Mouse (Mus musculus): ENCODE data around the gene Crtc2. TPM values are rescaled to one million over a fixed set of nuclear protein-coding genes. Genes with fewer than 3 reads are reported as not detected.

Gene Crtc2
- polyA plus RNA-seq, 1 experiment from 2014 or later = 21.1 TPM

DNA sequence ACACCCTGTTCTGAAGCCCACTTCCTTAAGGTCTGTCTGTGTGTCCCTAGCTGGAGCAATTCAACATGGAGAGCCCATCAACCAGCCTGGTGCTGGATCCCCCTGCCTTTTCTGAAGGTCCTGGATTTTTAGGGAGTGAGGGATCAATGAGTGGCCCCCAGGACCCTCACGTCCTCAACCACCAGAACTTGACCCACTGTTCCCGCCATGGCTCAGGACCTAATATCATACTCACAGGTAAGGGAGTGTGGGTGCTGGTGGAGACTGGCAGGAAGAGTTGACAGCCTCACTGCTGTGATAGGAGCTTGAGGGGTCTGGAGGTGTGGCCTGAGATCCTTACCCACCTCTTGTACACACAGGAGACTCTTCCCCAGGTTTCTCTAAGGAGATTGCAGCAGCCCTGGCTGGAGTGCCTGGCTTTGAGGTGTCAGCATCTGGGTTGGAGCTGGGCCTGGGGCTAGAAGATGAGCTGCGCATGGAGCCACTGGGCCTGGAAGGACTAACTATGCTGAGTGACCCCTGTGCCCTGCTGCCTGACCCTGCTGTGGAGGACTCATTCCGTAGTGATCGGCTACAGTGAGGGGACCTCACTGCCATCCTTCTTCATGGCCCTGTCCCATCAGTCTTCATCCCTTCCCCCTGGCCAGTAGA, 9.3 kb downstream of the Crtc2 start:
- no peaks in the 10 kb centered on the region for H3K9me3 ChIP-seq
- no peak for ATAC-seq (replicated peaks)
- no peaks in the 10 kb centered on the region for H3K27me3 ChIP-seq
- no peak overlapping the region for H3K9ac ChIP-seq (replicated peaks)
- WGBS = 93% methylated on average over 5 of the region's 5 CpGs
- H3K27ac ChIP-seq (replicated peaks) = no peak overlapping the region
- H3K4me1 ChIP-seq = peaks cover 12% of the 10 kb centered on the region; the same call in 1 of the 2 replicates
- H3K4me3 ChIP-seq = no peak overlapping the region
- peaks cover 54% of the 10 kb centered on the region for H3K36me3 ChIP-seq
- no peak overlapping the region for H3K4me2 ChIP-seq (replicated peaks)

GRCm38 (mm10) chr3:90264687-90265033, 10.7 kb downstream of the Crtc2 start:
- Histone ChIP-seq H3K4me1 (peaks cover 12% of the 10 kb centered on the region; the same call in 1 of the 2 replicates), H3K27me3 (no peaks in the 10 kb centered on the region), H3K9me3 (no peaks in the 10 kb centered on the region), H3K4me3 (peak overlapping the region; percentile 96), H3K9ac (replicated peaks) (peak overlapping the region; percentile 89), H3K4me2 (replicated peaks) (peak overlapping the region; percentile 99), H3K27ac (replicated peaks) (peak overlapping the region; percentile 93), H3K36me3 (peaks cover 42% of the 10 kb centered on the region)
- no peak for ATAC-seq (replicated peaks)
- 35% methylated on average over 10 of the region's 10 CpGs for WGBS

- under 1% methylated on average over 75 of the region's 87 CpGs for WGBS
- Histone ChIP-seq H3K4me2 (replicated peaks) (peak within 1 kb of the TSS; percentile 99), H3K9ac (replicated peaks) (peak within 1 kb of the TSS; percentile 89), H3K36me3 (peaks cover 36% of the 10 kb centered on the region), H3K4me3 (peak within 1 kb of the TSS; percentile 96), H3K27me3 (no peaks in the 10 kb centered on the region), H3K9me3 (no peaks in the 10 kb centered on the region), H3K4me1 (peaks cover 12% of the 10 kb centered on the region; the same call in 1 of the 2 replicates), H3K27ac (replicated peaks) (peak within 1 kb of the TSS; percentile 93)
- peak; percentile 82 for ATAC-seq (replicated peaks)
Measured at GRCm38 (mm10) chr3:90265034-90265931, 11.3 kb downstream of the Crtc2 start, which contains the start of gene Dennd4b. Dennd4b (plus strand) TSS chr3:90265185.

GRCm38 (mm10) chr3:90265932-90266741, 12.2 kb downstream of the Crtc2 start:
- no peaks in the 10 kb centered on the region for H3K9me3 ChIP-seq
- peaks cover 12% of the 10 kb centered on the region; the same call in 1 of the 2 replicates for H3K4me1 ChIP-seq
- peak overlapping the region; percentile 93 for H3K27ac ChIP-seq (replicated peaks)
- peaks cover 29% of the 10 kb centered on the region for H3K36me3 ChIP-seq
- ATAC-seq (replicated peaks) = peak; percentile 51
- peak overlapping the region; percentile 96 for H3K4me3 ChIP-seq
- H3K4me2 ChIP-seq (replicated peaks) = peak overlapping the region; percentile 99
- WGBS = 28% methylated on average over 16 of the region's 16 CpGs
- no peaks in the 10 kb centered on the region for H3K27me3 ChIP-seq
- H3K9ac ChIP-seq (replicated peaks) = peak overlapping the region; percentile 89

- H3K4me2 ChIP-seq (replicated peaks) = no peak overlapping the region
- H3K9ac ChIP-seq (replicated peaks) = no peak overlapping the region
- no peak for ATAC-seq (replicated peaks)
- H3K27ac ChIP-seq (replicated peaks) = no peak overlapping the region
- no peak overlapping the region for H3K4me3 ChIP-seq
- no peaks in the 10 kb centered on the region for H3K9me3 ChIP-seq
- peaks cover 12% of the 10 kb centered on the region; the same call in 1 of the 2 replicates for H3K4me1 ChIP-seq
- peaks cover 20% of the 10 kb centered on the region for H3K36me3 ChIP-seq
- H3K27me3 ChIP-seq = no peaks in the 10 kb centered on the region
- 89% methylated on average over 20 of the region's 20 CpGs for WGBS
Measured at GRCm38 (mm10) chr3:90266901-90267775, 13.2 kb downstream of the Crtc2 start.

- H3K9me3 ChIP-seq = no peaks in the 10 kb centered on the region
- WGBS = 95% methylated on average over 11 of the region's 11 CpGs
- H3K27me3 ChIP-seq = no peaks in the 10 kb centered on the region
- no peak for ATAC-seq (replicated peaks)
- H3K4me3 ChIP-seq = no peak overlapping the region
- no peak overlapping the region for H3K4me2 ChIP-seq (replicated peaks)
- H3K4me1 ChIP-seq = peaks cover 12% of the 10 kb centered on the region; the same call in 1 of the 2 replicates
- peaks cover 14% of the 10 kb centered on the region for H3K36me3 ChIP-seq
- H3K9ac ChIP-seq (replicated peaks) = no peak overlapping the region
- no peak overlapping the region for H3K27ac ChIP-seq (replicated peaks)
Measured at GRCm38 (mm10) chr3:90268190-90268589, 14.2 kb downstream of the Crtc2 start.

DNA sequence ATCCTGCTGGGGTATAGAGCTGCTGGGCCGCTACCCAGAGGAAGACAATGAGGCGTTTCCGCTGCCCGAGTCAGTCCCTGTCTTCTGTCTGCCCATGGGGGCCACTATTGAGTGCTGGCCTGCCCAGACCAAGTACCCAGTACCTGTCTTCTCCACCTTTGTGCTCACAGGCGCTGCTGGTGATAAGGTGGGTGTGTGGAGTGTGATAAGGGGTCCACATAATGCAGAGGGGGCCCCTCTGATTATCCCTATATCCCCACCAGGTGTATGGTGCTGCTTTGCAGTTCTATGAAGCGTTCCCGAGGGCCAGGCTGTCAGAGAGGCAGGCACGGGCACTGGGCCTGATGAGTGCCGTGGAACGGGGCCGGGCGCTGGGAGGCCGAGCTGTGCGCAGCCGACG, 15.0 kb downstream of the Crtc2 start:
- H3K9me3 ChIP-seq = no peaks in the 10 kb centered on the region
- H3K9ac ChIP-seq (replicated peaks) = no peak overlapping the region
- no peak overlapping the region for H3K4me2 ChIP-seq (replicated peaks)
- WGBS = 86% methylated on average over 16 of the region's 16 CpGs
- ATAC-seq (replicated peaks) = no peak
- H3K27ac ChIP-seq (replicated peaks) = no peak overlapping the region
- H3K4me3 ChIP-seq = no peak overlapping the region
- H3K36me3 ChIP-seq = peaks cover 6% of the 10 kb centered on the region
- peaks cover 12% of the 10 kb centered on the region; the same call in 1 of the 2 replicates for H3K4me1 ChIP-seq
- no peaks in the 10 kb centered on the region for H3K27me3 ChIP-seq

DNA sequence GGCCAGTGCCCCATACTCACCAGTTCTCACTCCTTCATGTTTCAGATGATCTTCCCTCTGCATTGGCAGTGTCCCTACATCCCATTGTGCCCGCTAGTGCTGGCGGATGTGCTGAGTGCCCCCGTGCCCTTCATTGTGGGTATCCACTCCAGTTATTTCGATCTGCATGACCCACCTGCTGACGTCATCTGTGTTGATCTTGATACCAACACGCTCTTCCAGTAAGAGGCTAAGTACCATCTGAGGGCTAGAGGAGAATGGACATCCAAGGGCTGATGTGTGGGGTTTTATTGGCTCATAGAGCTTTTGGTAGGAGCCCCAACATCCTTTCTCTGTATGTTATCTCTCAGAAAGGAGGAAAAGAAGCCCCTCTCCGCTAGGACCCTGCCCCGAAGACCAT, 16.8 kb downstream of the Crtc2 start:
- Histone ChIP-seq H3K4me2 (replicated peaks) (no peak overlapping the region), H3K36me3 (peaks cover 2% of the 10 kb centered on the region; the same call in 1 of the 2 replicates), H3K27me3 (no peaks in the 10 kb centered on the region), H3K4me1 (peaks cover 8% of the 10 kb centered on the region; the same call in 1 of the 2 replicates), H3K9ac (replicated peaks) (no peak overlapping the region), H3K27ac (replicated peaks) (no peak overlapping the region), H3K4me3 (no peak overlapping the region), H3K9me3 (no peaks in the 10 kb centered on the region)
- 94% methylated on average over 8 of the region's 8 CpGs for WGBS
- no peak for ATAC-seq (replicated peaks)

GRCm38 (mm10) chr3:90272170-90272569, 18.2 kb downstream of the Crtc2 start:
- H3K27ac ChIP-seq (replicated peaks) = no peak overlapping the region
- H3K9ac ChIP-seq (replicated peaks) = no peak overlapping the region
- peaks cover 7% of the 10 kb centered on the region; the same call in 1 of the 2 replicates for H3K36me3 ChIP-seq
- no peak overlapping the region for H3K4me3 ChIP-seq
- WGBS = 77% methylated on average over 9 of the region's 9 CpGs
- H3K9me3 ChIP-seq = no peaks in the 10 kb centered on the region
- H3K4me1 ChIP-seq = no peaks in the 10 kb centered on the region
- no peak overlapping the region for H3K4me2 ChIP-seq (replicated peaks)
- no peak for ATAC-seq (replicated peaks)
- no peaks in the 10 kb centered on the region for H3K27me3 ChIP-seq

GRCm38 (mm10) chr3:90273855-90274254, 19.9 kb downstream of the Crtc2 start:
- Histone ChIP-seq H3K27me3 (no peaks in the 10 kb centered on the region), H3K4me1 (no peaks in the 10 kb centered on the region), H3K4me3 (no peak overlapping the region), H3K36me3 (peaks cover 13% of the 10 kb centered on the region), H3K9ac (replicated peaks) (no peak overlapping the region), H3K9me3 (no peaks in the 10 kb centered on the region), H3K27ac (replicated peaks) (no peak overlapping the region), H3K4me2 (replicated peaks) (no peak overlapping the region)
- ATAC-seq (replicated peaks) = no peak
- 93% methylated on average over 22 of the region's 22 CpGs for WGBS

GRCm38 (mm10) chr3:90275286-90275685, 21.3 kb downstream of the Crtc2 start:
- Histone ChIP-seq H3K4me2 (replicated peaks) (no peak overlapping the region), H3K9me3 (no peaks in the 10 kb centered on the region), H3K27me3 (no peaks in the 10 kb centered on the region), H3K36me3 (peaks cover 27% of the 10 kb centered on the region), H3K4me1 (no peaks in the 10 kb centered on the region), H3K27ac (replicated peaks) (no peak overlapping the region), H3K9ac (replicated peaks) (no peak overlapping the region), H3K4me3 (no peak overlapping the region)
- WGBS = 94% methylated on average over 11 of the region's 11 CpGs
- ATAC-seq (replicated peaks) = no peak

Data from forebrain, embryonic 15.5 days (tissue).